Mouse (Mus musculus): ENCODE results near the gene Tepsin.
A peak's percentile ranks its signal among the peaks of the same experiment; 100 is the strongest.

- TF ChIP-seq CTCF (conservative IDR thresholded peaks at IDR 0.05; ENCODE audit: insufficient read depth, insufficient read length, low read depth, low read length): peak; percentile 72
- TF ChIP-seq POLR2A (IDR thresholded peaks at IDR 0.05; ENCODE audit: low read depth, low read length): no peak
Observed at GRCm38 (mm10) chr11:120120642-120121420, 22.3 kb upstream of the Tepsin start.
